Mouse (Mus musculus): ENCODE data around the gene Ankrd44. TPM values are rescaled to one million over a fixed set of nuclear protein-coding genes. Genes with fewer than 3 reads are reported as not detected.

Ankrd44 gene
- polyA plus RNA-seq, 1 experiment from 2014 or later, result 4.3 TPM

- no peak for TF ChIP-seq CTCF (IDR thresholded peaks at IDR 0.05; ENCODE audit: low read depth)
- Histone ChIP-seq H3K9me3 (replicated peaks; ENCODE audit: low read length) (no peaks in the 10 kb centered on the region), H3K4me3 (replicated peaks; ENCODE audit: low read depth, low read length) (no peak overlapping the region), H3K9ac (ENCODE audit: low read depth, low read length) (no peak overlapping the region), H3K4me1 (replicated peaks; ENCODE audit: insufficient read depth, low read length) (no peaks in the 10 kb centered on the region), H3K27ac (no peak overlapping the region), H3K36me3 (ENCODE audit: insufficient read depth, low read length) (no peaks in the 10 kb centered on the region), H3K4me2 (ENCODE audit: low read length) (no peak overlapping the region), H3K27me3 (ENCODE audit: insufficient read depth, low read length) (no peaks in the 10 kb centered on the region)
- WGBS, result 54% methylated on average over 1 of the region's 1 CpGs
- DNase-seq (ENCODE audit: low spot score) (no peak), ATAC-seq (replicated peaks; ENCODE audit: low FRiP score, low read depth) (no peak)
Observed at GRCm38 (mm10) chr1:54600275-54600674, 325.9 kb downstream of the Ankrd44 start.

GRCm38 (mm10) chr1:54597594-54598217 is 328.5 kb downstream of the Ankrd44 start:
- no peak overlapping the region for H3K27ac ChIP-seq
- TF ChIP-seq CTCF (IDR thresholded peaks at IDR 0.05; ENCODE audit: low read depth), result no peak
- DNase-seq (ENCODE audit: low spot score) (no peak), ATAC-seq (replicated peaks; ENCODE audit: low FRiP score, low read depth) (no peak)
- no peaks in the 10 kb centered on the region for H3K36me3 ChIP-seq (ENCODE audit: insufficient read depth, low read length)
- H3K9me3 ChIP-seq (replicated peaks; ENCODE audit: low read length), result no peaks in the 10 kb centered on the region
- 70% methylated on average over 4 of the region's 4 CpGs for WGBS
- no peak overlapping the region for H3K4me2 ChIP-seq (ENCODE audit: low read length)
- H3K27me3 ChIP-seq (ENCODE audit: insufficient read depth, low read length), result no peaks in the 10 kb centered on the region
- H3K4me1 ChIP-seq (replicated peaks; ENCODE audit: insufficient read depth, low read length), result no peaks in the 10 kb centered on the region
- H3K9ac ChIP-seq (ENCODE audit: low read depth, low read length), result no peak overlapping the region
- no peak overlapping the region for H3K4me3 ChIP-seq (replicated peaks; ENCODE audit: low read depth, low read length)

GRCm38 (mm10) chr1:54596151-54596550 is 330.0 kb downstream of the Ankrd44 start:
- H3K4me3 ChIP-seq (replicated peaks; ENCODE audit: low read depth, low read length), result no peak overlapping the region
- ATAC-seq (replicated peaks; ENCODE audit: low FRiP score, low read depth) (no peak), DNase-seq (ENCODE audit: low spot score) (no peak)
- H3K36me3 ChIP-seq (ENCODE audit: insufficient read depth, low read length), result no peaks in the 10 kb centered on the region
- no peaks in the 10 kb centered on the region for H3K9me3 ChIP-seq (replicated peaks; ENCODE audit: low read length)
- H3K27ac ChIP-seq, result no peak overlapping the region
- TF ChIP-seq CTCF (IDR thresholded peaks at IDR 0.05; ENCODE audit: low read depth), result no peak
- no peaks in the 10 kb centered on the region for H3K4me1 ChIP-seq (replicated peaks; ENCODE audit: insufficient read depth, low read length)
- no peak overlapping the region for H3K9ac ChIP-seq (ENCODE audit: low read depth, low read length)
- no peaks in the 10 kb centered on the region for H3K27me3 ChIP-seq (ENCODE audit: insufficient read depth, low read length)
- WGBS, result 59% methylated on average over 2 of the region's 2 CpGs
- H3K4me2 ChIP-seq (ENCODE audit: low read length), result no peak overlapping the region

Small RNA genes lying within 50 kb of the gene (microRNA-seq; reads per million reads assigned to microRNA genes)
- not detected for gene Gm24053

Other genes with a start within 250 kb of the Ankrd44 start
- 271 and 294 TPM in 2 replicates for gene Sf3b1, start 101.1 kb upstream of the Ankrd44 start, polyA plus RNA-seq (2015; fragmentation: Nextera tagmentation; extraction: Ambion mirVana)
- 23.9 and 25.5 TPM in 2 replicates for gene Coq10b, start 126.4 kb upstream of the Ankrd44 start, polyA plus RNA-seq (2015; fragmentation: Nextera tagmentation; extraction: Ambion mirVana)
- 528 and 576 TPM in 2 replicates for gene Hspe1, start 161.7 kb upstream of the Ankrd44 start, polyA plus RNA-seq (2015; fragmentation: Nextera tagmentation; extraction: Ambion mirVana)
- 315 and 358 TPM in 2 replicates for gene Hspd1, start 161.9 kb upstream of the Ankrd44 start, polyA plus RNA-seq (2015; fragmentation: Nextera tagmentation; extraction: Ambion mirVana)
- gene Mob4, start 204.8 kb upstream of the Ankrd44 start, polyA plus RNA-seq (2015; fragmentation: Nextera tagmentation; extraction: Ambion mirVana), result 122 TPM in 2 replicates